Mouse (Mus musculus) cerebellum, postnatal 14 days (tissue): ENCODE measurements around the gene Irf2bp2.

Experiments
- DNase-seq, 2 experiments: peaks; one replicate each; pipeline ENCODE4 v3.0.0; 2021; ENCODE audit warnings: mixed read lengths in 2 of 2

The Irf2bp2 gene

DNA sequence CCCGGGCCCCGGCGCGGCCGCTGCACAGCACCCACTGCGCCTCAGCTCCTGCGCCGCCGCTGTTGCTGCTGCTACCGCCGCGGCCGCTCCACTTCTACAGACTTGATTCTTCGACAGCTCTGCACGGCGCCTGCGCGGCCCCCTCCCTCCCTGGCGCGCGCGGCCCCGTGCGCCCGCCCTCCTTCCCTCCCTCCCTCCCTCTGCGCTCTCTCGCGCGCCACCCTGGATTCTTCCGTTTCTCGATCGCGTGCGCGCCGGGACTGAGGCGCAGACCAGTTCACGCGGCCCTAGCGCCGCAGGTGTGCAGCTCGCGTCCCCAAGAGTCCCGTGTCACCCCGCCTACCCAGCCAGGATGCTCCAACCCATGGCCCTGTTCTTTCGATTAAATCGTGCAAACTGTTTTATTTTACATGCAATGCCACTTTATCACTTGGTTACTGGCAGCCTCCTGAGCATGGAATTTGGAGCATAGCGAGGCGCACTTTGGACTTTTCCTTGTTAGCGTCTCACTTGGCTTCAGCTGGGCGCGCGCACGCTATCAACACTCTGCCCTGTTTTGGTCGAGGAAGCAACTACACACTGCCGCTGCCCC, at the start of gene Irf2bp2:
Gene Irf2bp2, minus strand, starts transcription at position 98 of the 592 bp plus-strand sequence.
- peak; percentile 90 to 91 for DNase-seq

DNA sequence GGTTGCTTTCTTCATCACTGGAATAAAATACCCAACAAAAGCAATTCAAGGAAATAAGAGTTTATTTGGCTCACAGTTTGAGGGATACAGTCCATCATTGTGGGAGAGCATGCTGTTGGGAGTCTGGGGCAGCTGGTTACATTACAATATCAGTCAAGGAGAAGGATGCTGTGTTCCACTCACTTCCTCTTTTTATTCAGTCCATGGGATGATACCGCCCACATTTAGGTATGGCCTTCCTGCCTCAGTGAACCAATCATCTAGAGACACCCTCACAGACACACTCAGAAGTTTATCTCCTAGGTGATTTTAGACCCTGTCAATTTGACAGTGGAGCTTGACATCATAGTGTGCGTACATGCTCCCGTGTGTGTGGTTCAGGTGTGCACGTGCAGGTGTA, 48.9 kb upstream of the Irf2bp2 start:
- DNase-seq = no peak

DNA sequence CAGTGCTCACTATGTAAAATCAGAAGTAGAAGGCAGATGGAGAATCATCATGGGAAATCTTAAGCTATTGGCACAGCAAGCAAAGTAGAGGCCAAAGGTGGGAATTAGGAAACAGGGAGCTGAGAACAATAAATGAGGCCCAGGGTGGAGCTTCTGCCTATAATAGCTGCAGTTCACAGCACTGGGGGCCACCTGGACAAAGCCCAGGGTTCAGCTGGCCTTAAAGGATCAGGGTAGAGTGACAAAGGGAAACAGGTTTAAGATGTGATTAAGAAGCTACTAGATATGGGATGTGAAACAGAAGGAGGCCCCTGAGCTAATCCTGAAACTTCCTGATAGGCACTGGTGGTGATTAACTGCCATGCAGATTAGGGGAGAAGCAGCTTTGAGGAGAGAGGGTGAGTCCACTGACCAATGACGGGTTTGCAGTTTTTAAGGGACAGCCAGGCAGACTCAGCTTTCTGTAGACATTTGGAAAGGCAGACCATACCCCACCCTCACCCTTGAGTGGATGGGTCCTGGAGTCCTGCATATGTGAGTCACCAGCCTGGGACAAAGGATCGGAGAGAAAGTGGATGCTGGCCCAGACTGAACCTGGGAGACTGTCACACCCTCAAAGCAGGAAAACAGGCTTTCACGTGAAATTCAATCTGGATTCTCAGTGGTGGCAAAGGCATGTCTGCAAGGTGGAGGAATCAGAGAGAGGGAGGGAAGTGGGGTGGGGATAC, 47.9 kb upstream of the Irf2bp2 start:
- DNase-seq = no peak

- no peak for DNase-seq
Observed at GRCm38 (mm10) chr8:126639161-126639560, 45.4 kb upstream of the Irf2bp2 start.

- no peak for DNase-seq
Observed at GRCm38 (mm10) chr8:126638027-126638426, 44.2 kb upstream of the Irf2bp2 start.

DNA sequence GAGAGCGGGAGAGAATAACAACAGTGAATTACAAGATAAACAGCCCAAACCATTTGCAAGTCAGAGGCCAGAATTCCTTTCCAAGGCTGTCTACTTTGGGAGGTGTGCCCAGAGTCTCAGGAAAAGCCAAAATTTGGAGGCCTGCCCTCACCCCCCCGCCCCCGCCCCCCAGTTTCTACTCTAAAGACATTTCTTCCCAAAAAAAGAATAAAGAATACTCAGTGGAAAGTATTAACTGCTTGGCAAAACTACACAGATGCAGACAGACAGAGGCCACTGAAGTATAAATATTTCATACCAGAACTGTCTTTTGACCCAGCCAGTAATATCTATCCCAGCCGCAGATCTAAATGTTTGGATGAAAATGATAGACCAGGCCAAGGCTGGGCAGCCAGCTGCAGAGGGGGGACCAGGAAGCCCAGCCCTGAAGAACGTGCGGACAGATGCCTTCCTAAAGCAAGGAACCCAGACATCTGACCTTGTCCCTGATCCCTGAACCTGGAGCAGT, 40.8 kb upstream of the Irf2bp2 start:
- peak in 1 of 2 experiments; percentile 22 for DNase-seq

- no peak for DNase-seq
Observed at GRCm38 (mm10) chr8:126628616-126629015, 34.8 kb upstream of the Irf2bp2 start.

DNA sequence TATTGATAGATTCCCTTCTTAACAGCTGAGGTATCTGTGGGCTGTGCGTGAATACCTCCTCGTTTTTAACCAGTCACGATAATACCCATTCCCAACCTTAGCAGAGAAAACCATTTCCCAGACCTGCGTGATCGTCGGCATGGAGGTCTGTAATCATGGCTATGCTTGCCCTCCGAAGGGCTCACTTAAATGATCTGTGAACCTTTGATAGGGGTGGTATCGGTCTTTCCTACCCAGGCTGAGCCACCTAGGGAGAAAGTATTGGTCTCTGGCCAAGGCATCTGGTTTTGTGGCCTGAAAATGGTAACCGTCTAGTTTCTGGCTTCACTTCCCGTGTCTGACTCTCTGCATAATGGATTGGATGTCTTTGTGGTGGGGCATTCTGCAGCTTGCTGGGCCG, 32.6 kb upstream of the Irf2bp2 start:
- no peak for DNase-seq

DNA sequence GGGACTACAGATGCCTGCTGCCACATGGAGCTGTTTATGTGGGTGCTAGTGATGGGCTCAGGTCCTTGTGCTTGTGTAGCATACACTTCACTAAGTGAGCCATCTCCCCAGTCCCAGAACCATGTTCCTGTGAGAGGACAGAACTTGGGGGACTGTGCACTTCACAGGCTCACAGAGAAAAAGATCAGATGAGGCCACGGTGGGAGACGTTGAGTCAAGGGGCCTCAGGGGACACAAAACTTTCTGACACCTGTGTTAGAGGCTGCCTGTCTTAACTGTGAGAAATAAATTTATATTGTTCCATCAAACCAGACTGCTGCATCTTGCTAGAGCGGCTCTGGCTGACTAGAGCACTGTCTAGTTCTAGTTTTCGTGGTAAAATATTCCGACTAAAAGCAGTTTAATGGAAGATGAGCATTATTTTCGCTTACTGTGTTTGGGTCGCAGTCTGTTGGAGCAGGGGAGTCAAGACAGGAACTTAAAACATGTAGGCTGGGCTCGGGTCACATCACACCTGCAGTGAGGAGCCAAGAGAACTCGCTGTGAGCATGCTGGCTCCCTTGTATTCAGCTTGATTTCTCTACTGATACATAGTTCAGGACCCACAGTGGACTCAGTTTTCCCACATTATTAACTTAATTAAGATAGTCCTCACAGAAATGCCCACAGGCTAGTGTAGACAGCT, 28.5 kb upstream of the Irf2bp2 start:
- no peak for DNase-seq

DNA sequence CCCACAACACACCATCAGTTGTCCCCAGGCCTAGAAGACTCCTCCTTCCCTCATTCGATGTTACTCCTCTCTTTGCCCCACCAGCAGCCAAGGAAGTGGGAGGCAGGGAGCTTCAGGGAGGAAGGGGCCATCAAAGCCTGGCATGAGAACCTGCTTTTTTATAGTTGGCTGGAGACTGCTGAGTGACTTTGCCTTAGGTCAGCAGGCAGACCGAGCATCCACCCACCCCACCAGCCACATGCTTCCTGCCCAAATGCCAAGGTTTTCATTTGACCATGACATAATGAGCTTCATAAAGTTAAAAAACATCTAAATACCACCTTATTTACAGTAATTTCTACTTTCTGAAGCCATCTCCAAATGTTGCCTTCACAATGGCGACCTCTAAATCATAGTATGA, 26.9 kb upstream of the Irf2bp2 start:
- no peak for DNase-seq

GRCm38 (mm10) chr8:126619487-126619886, 25.7 kb upstream of the Irf2bp2 start:
- no peak for DNase-seq

GRCm38 (mm10) chr8:126617665-126618064, 23.9 kb upstream of the Irf2bp2 start:
- no peak for DNase-seq

DNA sequence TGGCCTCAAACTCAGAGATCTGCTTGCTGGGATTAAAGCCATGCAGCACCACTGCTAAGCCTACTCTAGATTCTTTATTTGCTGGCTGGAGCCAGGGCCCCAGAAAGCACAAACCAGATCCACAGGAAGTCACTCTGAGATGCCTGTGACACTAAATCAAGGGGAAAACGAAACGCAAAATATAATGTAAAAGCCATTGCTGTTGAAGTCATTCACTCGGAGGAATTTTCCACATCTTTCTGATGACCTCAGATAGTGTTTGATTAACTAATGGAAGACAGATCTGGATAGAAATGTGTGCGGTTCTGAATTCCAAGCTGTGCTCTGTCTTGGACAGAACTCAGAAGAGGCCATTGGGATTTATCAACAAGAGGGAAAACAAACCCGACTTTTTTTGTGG, 22.9 kb upstream of the Irf2bp2 start:
- DNase-seq = no peak

GRCm38 (mm10) chr8:126615765-126616164, 22.0 kb upstream of the Irf2bp2 start:
- DNase-seq = no peak

DNA sequence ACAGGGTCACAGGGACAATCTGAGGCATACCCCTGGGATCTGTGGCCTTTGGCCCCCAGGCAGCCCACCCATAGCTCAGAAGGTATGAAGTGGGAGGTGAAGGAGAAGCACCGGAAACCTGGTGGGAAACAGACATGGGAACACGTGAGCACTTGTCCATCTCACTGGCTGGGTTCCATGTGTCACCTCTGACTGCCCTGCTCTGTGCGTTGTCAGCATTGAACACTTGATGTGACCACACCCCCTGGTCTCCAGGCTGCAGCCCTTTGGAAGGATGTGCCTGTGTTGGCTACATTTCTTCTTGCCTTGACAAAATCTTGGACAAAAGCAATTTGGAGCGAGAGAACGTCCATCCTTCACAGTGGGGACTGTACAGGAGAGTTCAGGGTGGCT, 20.9 kb upstream of the Irf2bp2 start:
- no peak for DNase-seq

DNA sequence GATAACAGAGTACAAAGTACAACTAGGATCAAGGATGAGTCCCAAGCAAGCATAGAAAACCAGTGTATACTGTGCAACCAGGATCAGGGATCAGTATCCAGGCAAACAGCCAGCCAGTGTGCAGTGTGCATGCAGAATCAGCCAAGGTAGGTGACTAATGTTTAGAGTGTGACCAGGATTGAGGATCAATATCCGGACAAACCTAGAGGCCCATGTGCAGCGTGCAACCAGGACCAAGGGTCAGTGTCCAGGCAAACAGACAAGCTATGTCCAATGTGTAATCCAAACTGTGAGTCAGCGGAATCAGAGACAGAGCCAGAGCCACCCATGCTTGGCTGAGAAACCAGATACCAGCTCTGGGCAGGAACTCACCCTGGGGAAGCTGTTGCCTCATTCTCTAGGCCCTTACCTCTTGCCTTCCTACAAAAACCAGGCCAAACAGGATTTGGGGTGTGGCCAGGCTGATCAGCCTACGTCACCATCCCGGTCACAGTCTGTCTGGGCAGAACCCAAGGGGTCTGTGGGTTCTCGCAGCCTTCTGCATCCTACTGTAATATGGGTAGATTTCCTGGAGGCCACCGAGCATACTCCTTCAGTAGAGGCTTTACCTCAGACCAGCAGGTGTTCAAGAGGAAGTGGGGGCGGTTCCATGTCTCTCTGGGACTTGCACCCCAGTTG, 20.4 kb upstream of the Irf2bp2 start:
- DNase-seq = no peak

- DNase-seq = no peak
Observed at GRCm38 (mm10) chr8:126613143-126613542, 19.4 kb upstream of the Irf2bp2 start.

GRCm38 (mm10) chr8:126612739-126613138, 19.0 kb upstream of the Irf2bp2 start:
- DNase-seq = no peak

DNA sequence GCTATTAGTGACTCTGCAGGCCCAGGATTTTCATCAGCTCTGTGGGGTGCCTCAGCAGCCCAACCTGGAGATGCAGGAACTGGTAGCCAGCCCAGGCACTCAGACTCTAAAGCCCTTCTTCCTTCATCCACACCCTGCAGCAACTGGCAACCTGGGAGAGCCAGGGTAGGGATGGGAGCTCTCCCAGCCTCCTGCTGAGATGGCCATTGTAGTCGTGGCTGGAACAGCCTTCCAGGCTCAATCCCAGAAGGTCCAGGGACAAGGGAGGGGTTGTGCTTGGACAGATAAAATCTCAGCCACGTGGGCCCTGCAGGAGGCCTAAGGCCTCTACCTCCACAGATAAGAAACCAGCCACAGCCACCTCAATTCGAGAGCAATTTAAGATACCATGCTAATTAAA, 16.9 kb upstream of the Irf2bp2 start:
- DNase-seq = no peak

DNA sequence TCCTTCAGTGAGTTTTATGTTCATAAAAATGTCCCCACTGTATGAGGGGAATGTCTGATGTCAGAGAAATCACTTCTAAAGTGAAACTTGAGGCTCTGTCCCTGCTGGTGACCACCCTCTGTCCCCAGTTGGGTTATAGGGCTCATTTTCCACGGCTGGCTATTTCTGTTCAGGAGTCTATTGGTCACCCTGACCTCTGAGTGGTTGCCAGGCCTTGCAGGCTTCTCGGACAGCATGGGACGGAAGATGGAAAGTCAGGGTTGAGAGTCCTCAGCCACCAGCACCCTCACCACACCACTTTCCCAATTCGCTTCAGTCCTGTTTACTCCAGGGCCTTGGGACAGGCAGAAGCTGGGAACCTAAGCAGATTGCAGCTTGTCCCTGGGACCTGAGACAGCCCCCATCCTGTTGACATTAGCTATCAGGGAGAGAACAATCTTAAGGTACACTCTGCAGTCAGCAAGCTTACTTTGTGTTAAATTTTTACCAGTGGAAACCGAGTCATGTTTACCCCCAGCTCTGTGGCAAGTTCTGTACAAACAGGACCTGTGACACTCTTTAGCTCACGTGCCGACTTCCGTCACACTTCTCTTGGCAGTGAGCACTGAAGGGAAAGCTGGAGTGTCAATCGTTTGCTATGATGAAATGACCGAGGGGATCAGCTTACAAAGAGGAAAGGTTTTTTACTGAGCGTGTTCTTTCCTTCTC, 15.9 kb upstream of the Irf2bp2 start:
- DNase-seq = no peak

GRCm38 (mm10) chr8:126603241-126603947, 9.6 kb upstream of the Irf2bp2 start:
- DNase-seq = no peak

DNA sequence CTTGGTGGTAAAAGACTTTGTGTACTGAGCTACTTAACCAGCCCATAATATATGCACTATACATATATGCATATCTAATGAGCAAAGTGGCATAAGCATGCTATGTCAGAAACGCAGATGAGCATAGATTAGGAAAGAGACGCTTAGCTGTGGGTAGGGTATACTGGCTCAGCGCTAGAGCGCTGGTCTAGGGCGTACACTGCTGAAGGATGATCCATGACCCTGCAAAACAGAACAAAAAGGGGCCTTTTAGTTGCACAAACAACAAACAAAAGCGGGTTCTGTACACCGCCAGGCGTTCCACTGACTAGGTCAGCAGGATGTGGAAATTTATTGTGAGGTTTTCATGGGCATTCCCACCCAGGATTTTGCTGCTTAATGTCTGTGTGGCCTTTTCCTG, 8.9 kb upstream of the Irf2bp2 start:
- no peak for DNase-seq
